Mouse (Mus musculus) left cerebral cortex, adult 9 months (tissue): ENCODE measurements around the gene Rras2.

ENCODE experiments used
- DNase-seq, 2 experiments: peaks; one replicate each; pipeline ENCODE4 v3.0.0; 2022; ENCODE audit warnings: low spot score in 2 of 2

Rras2 gene

DNA sequence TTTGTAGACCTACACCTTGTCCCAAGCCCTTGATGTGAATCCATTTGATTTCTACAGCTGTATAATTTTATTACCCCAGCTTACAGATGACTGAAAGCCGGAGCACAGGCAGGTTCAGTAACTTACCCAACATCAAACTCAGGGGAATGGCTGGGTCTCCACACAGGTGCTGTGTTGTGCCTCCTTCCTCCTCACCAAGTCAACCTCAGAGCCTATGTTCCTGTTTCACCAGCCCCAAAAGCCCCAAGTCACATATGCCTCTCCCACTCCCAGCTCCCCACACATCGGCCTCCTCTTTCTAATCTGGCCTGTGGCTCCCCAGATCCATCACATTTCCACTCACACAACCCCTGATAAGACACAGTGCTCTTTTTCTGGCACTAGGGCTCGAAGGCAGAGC, 2.6 kb downstream of the Rras2 start:
- DNase-seq, result no peak

DNA sequence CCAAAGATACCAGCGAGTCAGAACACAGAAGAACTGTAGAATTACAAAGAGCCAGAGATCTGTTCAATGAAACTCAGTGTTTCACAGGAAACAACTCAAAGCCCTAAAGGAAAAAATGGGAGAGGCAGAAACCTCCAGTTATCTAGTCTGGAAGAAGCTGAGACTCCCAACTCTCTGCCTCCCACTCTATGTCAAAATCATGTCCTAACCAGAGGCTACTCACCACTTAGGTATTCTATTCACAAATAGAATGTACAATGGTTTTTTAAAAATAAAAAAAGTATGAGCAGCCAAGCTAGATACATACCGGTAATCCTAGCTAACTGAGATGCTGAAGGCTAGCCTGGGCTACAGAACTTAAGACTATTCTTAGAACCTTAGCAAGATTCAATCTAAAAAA, 3.3 kb downstream of the Rras2 start:
- no peak for DNase-seq

DNA sequence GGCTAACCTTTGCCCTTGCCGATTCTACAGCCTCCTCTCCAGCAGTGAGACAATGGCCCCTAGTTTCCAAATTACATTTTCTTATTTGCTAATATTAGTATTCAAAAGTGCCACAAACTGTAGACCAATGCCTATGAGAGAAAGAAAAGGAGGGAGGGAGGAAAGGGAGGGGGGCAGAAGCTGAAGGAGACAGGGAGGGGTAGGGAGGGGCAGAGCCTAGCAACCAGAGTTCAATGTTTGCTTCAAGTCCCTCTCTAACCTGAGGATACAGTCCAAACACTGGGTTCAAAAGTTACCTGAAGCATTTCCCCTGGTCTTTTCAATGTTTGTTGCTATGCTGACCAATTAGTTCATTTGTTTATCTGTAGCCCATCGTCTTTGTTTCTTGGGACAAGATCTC, 7.1 kb downstream of the Rras2 start:
- no peak for DNase-seq

DNA sequence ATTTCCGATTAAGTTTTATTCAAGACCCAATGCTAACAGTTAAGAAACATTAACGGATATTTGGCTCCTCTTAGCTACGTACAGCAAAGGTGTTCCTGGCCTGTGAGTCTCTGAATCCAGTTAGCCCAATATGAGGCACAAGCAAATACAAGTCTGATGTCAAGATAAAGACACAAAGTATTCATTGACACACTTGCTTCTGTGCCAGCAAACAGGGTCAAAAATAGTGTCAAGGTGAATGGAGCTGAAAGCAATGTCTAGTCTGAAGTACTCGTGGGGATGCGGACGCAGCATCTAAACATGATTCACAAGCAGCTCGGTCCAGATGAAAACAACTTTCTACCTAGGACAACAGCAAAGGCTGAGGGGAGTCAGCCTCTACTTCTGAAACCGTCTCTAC, 11.7 kb downstream of the Rras2 start:
- DNase-seq, result no peak

DNA sequence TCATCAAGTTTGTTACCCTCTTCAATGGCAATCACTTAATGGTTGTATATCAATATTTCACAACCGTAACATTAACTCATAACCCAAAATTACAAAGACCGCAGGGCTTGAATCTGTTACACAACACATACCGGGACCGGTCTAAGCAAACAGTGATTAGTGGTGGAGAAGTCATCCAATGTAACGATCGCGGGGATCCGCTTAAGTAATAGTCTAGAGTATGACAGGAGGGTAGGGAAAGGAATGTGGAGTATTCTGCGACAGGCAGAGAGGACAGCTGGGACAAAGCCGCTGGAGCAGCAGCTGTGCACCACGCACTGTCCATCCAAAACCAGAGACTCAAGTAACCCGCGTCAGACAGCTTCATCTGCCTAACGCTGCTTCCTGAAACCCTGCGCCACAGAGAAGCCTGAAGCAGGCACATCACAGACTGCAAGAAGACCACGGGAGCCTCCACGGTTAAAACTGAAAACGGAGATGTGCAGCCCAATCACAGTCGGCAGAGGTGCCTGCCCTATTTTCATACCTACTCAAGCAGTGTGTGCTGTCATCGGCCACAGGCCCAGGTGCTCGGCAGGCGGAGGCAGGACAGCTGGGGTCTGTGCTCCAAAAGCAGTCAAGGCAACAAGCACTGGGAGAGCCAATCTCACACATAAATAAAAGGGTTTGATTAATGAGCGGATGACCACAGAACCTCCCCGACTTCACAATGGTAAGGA, 13.8 kb downstream of the Rras2 start:
- no peak for DNase-seq

DNA sequence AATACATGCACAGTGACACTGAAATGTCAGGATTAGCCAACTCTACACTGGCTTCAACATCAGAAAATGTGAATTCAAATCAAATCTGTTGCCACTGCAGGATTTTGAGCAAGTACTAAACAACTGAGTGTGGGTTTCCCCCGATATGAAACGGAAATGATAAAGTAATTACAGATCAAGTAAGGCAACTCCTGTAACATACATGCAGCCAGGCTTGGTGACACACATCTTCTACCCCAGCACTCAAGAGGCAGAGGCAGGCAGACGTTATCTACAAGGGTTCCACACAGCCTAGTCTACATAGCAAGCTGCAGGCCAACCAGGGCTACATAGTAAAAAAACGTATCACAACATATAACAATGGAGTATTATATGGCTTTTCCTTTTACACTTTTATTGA, 14.4 kb downstream of the Rras2 start:
- DNase-seq, result no peak

DNA sequence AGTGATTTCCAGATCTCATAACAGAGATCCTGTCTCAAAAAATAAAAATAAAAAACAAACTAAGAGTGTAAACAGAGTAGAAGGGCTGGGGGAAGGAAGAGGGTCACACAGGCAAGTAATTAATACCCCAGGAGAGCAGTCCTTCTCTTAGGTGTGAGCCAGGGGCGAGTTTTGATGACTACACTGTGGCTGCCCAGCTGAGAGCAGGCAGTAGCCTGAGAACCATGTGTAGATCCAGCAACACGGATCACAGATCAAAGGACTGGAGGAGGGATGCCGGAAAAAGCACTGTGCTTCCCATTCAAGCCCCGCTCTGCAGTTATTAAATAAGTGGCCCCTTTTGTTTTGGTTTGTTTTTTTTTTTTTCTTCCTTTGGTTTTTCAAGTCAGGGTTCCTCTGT, 15.0 kb downstream of the Rras2 start:
- DNase-seq, result no peak

DNA sequence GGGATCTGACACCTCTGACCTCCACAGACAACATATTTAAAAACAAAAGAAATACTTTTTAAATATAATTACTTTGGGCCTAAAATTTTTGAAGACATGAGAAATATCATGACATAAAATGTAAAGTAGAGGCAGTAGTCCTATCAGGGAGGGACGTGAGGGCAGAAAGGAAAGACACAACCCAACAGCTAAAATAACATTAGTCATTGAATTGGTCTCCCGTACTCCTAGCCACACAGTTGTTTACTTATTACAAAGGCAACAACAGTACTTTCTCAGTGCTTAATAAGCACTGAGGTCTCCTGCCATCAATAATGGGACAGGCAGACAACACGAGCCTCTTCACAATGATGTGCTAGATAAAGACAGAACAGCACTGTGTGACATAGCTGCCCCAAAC, 16.2 kb downstream of the Rras2 start:
- DNase-seq, result no peak

DNA sequence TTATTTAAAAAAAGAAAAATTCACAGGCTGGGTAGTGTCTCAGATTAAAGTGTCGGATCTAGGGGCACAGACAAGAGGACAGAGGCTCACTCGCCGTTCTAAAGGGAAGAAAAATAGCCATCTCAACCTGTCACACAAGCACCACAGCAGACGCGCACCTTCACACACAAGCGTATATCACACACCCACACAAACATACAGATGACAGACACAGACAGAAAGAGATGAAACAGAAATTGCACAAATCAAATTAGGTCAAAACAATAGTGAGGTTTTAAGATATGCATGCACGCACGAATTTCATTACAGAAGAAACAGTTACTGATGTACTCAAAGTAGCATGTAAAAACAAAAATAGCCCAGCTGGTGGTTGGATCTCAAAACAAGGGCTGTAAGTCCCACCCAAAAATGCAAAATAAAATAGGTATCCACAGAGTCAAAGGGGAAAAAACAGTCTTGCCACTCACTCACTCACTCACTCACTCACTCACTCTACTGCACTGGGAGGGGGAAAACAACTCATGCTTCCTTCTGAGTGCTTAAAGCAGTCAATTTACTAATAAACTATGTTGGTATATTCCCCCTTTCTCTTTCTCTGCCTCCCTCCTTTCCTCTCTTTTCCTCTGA, 23.9 kb downstream of the Rras2 start:
- no peak for DNase-seq

DNA sequence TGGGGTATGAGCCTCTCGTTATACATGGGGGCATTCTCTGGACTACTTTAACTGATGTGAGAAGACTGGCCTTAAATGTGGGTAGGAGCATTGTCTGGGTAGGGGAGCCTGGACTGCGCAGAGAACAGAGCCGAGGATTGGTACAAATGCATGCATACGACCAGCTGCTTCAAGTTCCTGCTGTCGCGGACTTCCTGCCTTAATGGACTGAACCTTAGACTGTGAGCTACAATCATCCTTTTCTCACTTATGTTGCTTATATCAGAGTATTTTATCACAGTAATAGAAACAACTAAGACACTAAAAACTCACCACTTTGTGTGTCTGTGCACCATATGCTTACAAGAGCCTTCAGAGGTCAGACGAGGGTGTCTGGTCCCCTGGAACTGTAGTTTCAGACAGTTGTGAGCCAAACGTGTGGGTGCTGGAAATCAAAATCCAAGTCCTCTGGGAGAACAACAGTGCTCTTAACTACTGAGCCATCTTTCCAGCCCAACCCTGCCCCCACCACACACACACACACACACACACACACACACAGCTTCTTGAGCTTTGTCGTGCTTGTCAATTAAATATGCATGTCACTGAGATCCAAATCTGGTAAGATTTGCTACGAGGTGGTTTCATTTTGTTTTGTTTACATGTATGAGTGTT, 26.6 kb downstream of the Rras2 start:
- DNase-seq, result no peak

DNA sequence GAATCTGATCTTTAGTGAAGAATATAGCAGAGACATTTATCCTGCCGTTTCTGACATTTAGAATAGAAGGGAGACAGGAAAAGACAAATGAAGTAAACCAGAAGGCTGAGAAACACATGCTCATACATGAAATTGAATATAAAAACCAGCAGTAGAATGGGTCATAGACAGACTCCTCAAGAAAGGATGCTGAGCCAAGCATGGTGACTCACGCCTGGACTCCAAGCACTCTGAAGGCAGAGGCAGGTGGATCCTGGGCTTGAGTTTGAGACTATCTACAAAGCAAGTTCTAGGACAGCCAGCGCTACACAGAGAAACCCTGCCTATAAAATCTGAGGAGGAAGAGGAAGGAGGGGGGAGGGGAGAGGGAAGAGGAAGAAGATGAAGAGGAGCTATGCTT, 27.4 kb downstream of the Rras2 start:
- no peak for DNase-seq

DNA sequence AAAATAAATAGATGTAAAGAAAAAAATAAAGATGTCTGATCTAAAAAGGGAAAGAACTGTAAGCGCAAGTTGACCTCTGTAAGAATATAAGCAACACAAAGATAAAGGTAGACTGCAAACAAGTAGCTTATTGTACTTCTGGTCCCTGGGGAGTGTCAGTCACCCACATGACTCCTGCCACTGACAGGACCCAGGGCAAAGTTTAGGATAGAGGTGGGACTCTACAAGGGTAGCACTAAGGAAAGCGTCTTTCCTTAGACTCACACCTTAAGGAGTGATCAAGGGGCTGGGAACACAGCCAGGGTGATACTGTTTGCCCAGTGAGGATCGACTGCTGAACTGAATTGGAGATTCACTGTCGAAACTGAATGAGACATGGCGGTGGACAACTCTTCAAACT, 28.7 kb downstream of the Rras2 start:
- DNase-seq, result no peak

DNA sequence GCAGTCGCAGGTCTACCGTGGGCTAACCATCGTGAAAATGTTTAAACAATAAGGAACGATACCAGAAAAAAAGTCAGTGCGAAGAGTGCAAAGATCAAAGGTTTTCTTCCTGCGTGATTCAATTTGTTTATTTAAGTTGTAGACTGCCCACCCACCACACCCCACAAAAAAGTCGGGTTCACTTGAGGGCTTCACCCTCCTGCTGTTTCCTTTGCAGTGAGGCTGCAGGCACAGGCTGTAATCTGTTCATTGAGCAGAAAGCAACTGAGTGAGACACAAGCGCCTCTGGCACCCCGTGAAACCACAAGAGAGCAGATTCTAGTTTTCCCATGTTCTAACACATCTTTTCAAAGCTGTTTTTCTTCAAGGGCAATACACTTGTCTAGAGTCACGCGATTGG, 29.6 kb downstream of the Rras2 start:
- no peak for DNase-seq

DNA sequence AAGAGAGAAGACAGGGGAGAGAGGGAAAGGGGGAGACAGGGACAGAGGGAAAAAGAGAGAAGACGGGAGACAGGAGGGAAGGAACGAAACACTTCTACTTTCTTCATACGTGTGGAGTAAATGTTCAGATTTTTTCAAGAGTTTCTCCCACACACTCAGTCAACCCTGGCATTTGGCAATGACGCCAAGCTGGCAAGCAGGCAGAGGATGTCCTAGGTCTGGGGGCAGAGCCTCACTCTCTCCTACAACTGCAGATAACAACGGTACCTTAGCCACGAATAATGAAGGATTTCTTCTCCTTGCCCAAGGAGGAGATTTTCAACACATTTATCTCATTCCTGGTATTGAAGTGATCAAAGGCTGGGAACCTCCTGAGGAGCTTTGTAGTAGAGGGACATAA, 30.2 kb downstream of the Rras2 start:
- no peak for DNase-seq

DNA sequence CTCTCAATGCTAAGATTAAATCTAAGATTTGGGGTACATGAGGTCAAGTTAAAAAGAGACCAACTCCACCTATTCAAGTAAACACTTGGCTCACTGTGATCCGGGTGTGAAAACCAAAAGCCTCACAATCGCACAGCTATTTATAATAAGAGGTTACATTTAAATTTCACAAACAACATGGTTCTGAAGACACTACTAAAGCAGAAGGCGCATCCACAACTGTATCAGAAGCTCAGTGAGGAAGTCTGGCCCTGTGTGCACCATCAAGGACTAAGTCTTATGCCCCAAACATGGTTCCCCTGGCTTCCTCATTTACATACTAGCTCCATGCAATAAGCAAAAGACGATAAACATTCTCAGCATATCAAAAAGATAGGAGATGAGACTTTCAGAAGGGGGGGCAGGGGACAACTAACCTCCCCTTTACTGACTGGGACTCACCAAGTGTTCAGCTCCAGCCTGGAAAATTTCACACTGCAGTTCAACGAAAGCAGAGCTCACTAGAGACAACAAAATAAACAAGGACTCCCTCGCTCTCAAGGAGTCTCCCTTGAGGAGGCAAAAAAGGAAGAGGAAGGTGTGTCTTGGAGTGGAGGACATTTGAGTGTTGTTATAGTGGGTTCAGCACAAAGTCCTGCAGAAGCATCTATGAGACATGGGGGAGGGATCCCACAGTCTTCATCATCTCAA, 31.4 kb downstream of the Rras2 start:
- no peak for DNase-seq

DNA sequence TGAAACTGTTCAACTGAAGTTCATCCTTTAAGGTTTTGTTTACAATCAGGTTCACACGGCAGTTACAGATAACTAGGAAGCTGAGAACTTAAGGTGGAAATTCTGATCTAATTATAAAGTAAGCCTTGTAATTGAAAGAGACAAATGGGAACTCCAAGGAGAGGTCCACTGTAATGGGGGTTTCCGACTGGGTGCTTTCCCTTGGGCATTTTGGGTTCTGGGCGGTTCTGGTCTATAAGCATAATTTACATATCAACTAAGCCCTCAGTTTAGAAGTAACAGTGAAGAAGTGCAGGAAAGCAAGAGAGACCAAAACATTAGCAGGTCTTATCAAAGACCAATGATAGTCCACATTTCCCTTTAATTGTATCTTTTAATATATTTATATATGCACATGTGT, 33.8 kb downstream of the Rras2 start:
- no peak for DNase-seq

DNA sequence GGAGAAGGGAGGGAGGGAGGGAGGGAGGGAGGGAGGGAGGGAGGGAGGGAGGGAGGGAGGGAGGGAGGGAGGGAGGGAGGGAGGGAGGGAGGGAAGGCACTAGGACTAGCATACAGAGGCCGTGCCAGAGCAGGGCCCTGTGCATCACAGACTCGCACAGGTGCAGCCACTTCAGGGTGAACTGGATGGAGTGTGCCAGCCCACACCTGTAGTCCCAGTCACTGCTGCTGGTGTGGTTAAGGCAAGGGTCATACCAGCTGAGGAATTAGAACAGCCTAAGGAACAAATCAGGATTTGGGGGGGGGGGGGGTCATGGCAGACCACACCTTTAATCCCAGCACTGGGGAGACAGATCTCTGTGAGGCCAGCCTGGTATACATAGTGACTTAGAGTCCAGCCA, 34.5 kb downstream of the Rras2 start:
- no peak for DNase-seq

DNA sequence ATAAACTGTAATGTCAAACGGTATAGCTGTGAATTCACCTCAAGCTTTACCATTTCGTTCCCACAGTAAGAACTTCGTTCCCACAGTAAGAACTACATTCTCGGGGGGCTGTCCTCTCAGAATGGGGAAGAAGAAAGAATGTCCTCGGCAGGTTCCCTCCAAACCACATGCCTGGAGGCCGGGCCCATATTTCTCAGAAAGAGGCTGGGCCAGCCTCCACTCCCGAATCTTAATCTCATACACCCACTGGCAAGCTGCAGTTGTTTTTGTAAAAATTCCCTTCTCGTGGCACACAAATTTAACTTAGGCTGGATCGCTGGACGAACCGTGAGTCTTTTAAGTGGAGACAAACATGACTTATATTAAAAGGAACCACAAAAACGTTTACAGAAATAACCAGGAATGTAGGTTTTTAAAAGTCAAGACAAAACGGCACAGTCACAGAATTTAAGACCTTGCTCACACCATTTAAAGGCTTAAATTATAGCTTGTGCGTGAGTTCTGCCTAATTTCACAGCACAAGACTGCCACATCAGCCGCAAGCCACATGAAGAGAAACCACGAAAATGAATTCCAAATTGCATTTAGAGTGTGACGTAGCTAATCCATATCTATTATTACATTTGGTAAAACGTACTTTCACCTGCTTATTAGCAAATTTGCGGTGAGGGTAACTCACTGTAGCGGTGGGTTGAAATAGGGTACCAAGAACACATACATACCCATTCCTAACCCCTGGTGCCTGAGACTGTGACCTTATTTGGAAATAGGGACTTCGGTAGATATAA, 35.8 kb downstream of the Rras2 start:
- DNase-seq, result peak in 1 of 2 experiments; percentile 37

DNA sequence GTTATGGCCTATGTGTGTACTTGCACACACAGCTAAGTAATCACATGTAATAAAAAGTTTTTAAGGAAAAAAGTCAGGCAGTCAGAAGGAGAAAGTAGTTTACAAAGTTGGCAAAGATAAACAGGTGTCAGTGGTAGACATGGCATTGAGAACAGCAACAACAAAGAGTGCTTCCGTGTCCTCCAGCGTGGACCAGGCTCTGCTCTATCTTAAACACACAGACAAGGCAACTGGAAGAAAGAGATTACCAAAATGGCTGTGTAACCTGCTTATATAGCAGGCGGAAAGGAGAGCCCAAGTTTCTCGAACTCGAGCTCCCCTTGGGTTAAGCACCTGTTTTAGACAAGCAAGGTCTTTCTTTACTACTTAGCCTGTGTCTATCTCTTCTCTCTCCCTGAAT, 37.3 kb downstream of the Rras2 start:
- no peak for DNase-seq

DNA sequence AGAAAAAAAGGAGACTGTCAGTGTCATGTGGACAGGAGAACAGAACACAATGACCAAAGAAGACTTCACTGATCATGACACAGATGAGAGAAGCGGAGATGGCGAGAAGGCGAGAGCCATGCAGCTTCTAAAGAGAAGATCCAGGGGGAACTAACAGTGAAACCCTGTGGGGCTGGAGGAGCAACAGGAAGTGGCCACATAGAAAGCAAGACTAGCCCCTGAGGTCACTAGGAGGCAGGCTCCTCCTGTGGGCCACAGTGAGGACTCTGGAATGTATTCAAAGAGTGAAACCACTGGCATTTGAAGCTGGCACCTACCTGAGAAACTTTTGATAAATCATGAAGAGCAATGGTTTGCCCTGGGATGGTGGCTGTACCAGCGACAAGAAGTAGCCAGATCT, 38.2 kb downstream of the Rras2 start:
- DNase-seq, result no peak

DNA sequence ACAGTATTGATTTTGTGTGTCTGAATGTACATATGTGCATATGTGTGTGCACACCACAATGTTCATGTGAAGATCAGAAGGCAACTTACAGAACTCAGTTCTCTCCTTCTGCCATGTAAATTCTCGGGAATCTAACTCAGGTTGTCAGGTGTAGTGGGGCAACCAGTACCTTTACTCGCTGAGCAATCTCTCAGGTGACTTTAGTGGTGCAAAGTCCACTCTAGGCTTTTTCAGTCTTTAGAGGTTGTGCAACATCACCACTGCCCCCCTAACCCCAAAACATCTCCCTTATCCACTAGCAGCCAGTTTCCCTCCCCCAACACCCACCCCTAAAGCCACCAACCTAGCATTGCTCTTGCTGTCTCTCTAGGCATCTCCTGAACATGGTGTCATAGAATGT, 43.0 kb downstream of the Rras2 start:
- no peak for DNase-seq

DNA sequence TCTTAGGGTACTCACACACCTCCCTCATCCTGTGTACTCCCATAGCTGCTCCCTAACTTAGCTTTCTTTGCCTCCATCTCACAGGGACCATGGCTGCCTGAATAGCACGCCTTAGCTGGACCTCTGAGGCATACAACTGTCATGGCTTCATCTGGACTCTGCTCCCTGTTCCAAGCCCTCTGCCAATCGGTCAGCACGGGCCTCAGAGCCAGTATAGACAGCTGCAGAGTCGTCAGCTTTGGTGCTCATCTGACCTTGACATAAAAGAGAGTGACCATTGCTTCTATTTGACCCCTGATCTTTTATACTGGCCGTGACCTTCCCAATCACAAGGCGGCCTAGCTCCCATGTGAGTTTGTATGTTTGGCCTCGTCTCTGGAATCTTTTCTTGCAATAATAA, 43.4 kb downstream of the Rras2 start:
- no peak for DNase-seq
